In genomic region chr2:132139099-132139498, GRCm38 (mm10) we compare ENCODE assay signal across 19 mouse cellular contexts. TPM values are rescaled to one million over a fixed set of nuclear protein-coding genes. Genes with fewer than 3 reads are reported as not detected.
DNase-seq lines count a peak whose midpoint lies in the region; ATAC-seq and TF ChIP-seq lines count a peak whose summit lies in the region.
"Had no signal": no experiment of that assay in that cellular context is flagged by ENCODE, and none has a peak within 500 bp of the region (broad histone marks: within the 10 kb centered on the region; RNA-seq: fewer than 3 reads in every experiment).

No protein-coding gene starts in this region.

- peaks cover 43% of the 10 kb centered on the region; the same call in 1 of the 2 replicates for H3K79me2 ChIP-seq in liver, adult 2 months (ENCODE audit: control insufficient read depth, insufficient read depth, low read length)

- no peak overlapping the region for H3K4me3 ChIP-seq in cerebellum, adult 2 months (replicated peaks; ENCODE audit: insufficient read depth, low read depth, low read length)
- H3K4me3 ChIP-seq in liver, adult 2 months (ENCODE audit: insufficient read depth, low read depth, low read length): no peak overlapping the region
- H3K4me3 ChIP-seq in liver, embryonic 12.5 days: no peak overlapping the region
- no peak overlapping the region for H3K4me3 ChIP-seq in ES-Bruce4 (ENCODE audit: low read depth, low read length)
- H3K4me3 ChIP-seq: embryonic facial prominence, embryonic 13.5 days; forebrain, embryonic 10.5 days; limb, embryonic 12.5 days; lung, embryonic 15.5 days; stomach, embryonic 15.5 days had no signal

- WGBS in cerebellum, adult 2 months: 96% methylated on average over 2 of the region's 2 CpGs
- WGBS in liver, adult 2 months: 100% methylated on average over 2 of the region's 2 CpGs
- 76% methylated on average over 2 of the region's 2 CpGs for WGBS in liver, embryonic 12.5 days (ENCODE audit: insufficient replicate concordance)

- TF ChIP-seq EP300 in ES-Bruce4 (IDR thresholded peaks at IDR 0.05; ENCODE audit: insufficient read depth, low read depth, low read length): no peak

- H3K4me2 ChIP-seq in liver, embryonic 12.5 days: no peak overlapping the region
- H3K4me2 ChIP-seq: embryonic facial prominence, embryonic 13.5 days; hindbrain, embryonic 14.5 days; limb, embryonic 12.5 days; lung, embryonic 15.5 days; stomach, embryonic 15.5 days had no signal

- no peaks in the 10 kb centered on the region for H3K36me3 ChIP-seq in liver, adult 2 months (ENCODE audit: control insufficient read depth, insufficient read depth, low read length)
- peaks cover 4% of the 10 kb centered on the region; the same call in 1 of the 2 replicates for H3K36me3 ChIP-seq in liver, embryonic 12.5 days
- H3K36me3 ChIP-seq in ES-Bruce4 (ENCODE audit: control insufficient read depth, insufficient read depth, low read length, poor library complexity, severe bottlenecking): no peaks in the 10 kb centered on the region
- H3K36me3 ChIP-seq: lung, embryonic 15.5 days; stomach, embryonic 15.5 days had no signal

- TF ChIP-seq CTCF in cerebellum, adult 2 months (IDR thresholded peaks at IDR 0.05; ENCODE audit: borderline replicate concordance, insufficient read depth, low read depth, low read length): peak; percentile 15; the same call in 1 of the 2 replicates
- 0 out of 2 replicates have a peak, but pooled peaks have one; percentile 21 for TF ChIP-seq CTCF in liver, adult 2 months (IDR thresholded peaks at IDR 0.05; ENCODE audit: low read depth, low read length)
- TF ChIP-seq CTCF in ES-Bruce4 (IDR thresholded peaks at IDR 0.05; ENCODE audit: low read depth, low read length): peak; percentile 32

- H3K27me3 ChIP-seq in cerebellum, adult 2 months (ENCODE audit: control insufficient read depth, insufficient read depth, low read length): no peaks in the 10 kb centered on the region
- H3K27me3 ChIP-seq in liver, adult 2 months (ENCODE audit: control insufficient read depth, insufficient read depth, low read length): no peaks in the 10 kb centered on the region
- H3K27me3 ChIP-seq in liver, embryonic 12.5 days (replicated peaks): 0 out of 2 replicates have a peak, but pooled peaks cover under 1% of the 10 kb centered on the region
- H3K27me3 ChIP-seq in ES-Bruce4 (ENCODE audit: control insufficient read depth, insufficient read depth, low read length, poor library complexity, severe bottlenecking): no peaks in the 10 kb centered on the region
- H3K27me3 ChIP-seq: embryonic facial prominence, embryonic 13.5 days; limb, embryonic 12.5 days; lung, embryonic 15.5 days; stomach, embryonic 15.5 days had no signal

- ATAC-seq in liver, embryonic 12.5 days: no peak
- peak; percentile 45 for ATAC-seq in megakaryocyte progenitor cell, adult 5-6 weeks (replicated peaks; ENCODE audit: poor library complexity)

- H3K4me1 ChIP-seq in cerebellum, adult 2 months (ENCODE audit: control insufficient read depth, insufficient read depth, low read length): no peaks in the 10 kb centered on the region
- H3K4me1 ChIP-seq in liver, adult 2 months (ENCODE audit: control insufficient read depth, insufficient read depth, low read length): peaks cover 14% of the 10 kb centered on the region
- peaks cover 13% of the 10 kb centered on the region for H3K4me1 ChIP-seq in liver, embryonic 12.5 days
- H3K4me1 ChIP-seq in ES-Bruce4 (ENCODE audit: control insufficient read depth, insufficient read depth, low read length): peaks cover 6% of the 10 kb centered on the region

- no peak for TF ChIP-seq POLR2A in cerebellum, adult 2 months (IDR thresholded peaks at IDR 0.05; ENCODE audit: borderline replicate concordance, insufficient read depth, low read length)
- no peak for TF ChIP-seq POLR2A in liver, adult 2 months (IDR thresholded peaks at IDR 0.05; ENCODE audit: extremely low read depth, insufficient read depth, low read length)
- no peak for TF ChIP-seq POLR2A in ES-Bruce4 (IDR thresholded peaks at IDR 0.05; ENCODE audit: insufficient read depth, low read length)

- DNase-seq in cerebellum, adult 2 months: no peak
- no peak for DNase-seq in cerebellum, adult 11 months
- no peak for DNase-seq in liver, adult 2 months (ENCODE audit: extremely low read depth, low read depth, low spot score)
- no peak for DNase-seq in spleen, postnatal 10 days (ENCODE audit: low spot score in 2 of 2)
- DNase-seq in embryo, embryonic 11 days: no peak
- DNase-seq: adrenal gland, postnatal 10 days; cerebellum, postnatal 36 days; kidney, adult 18-20 months; right cerebral cortex, postnatal 4 days had no signal

- no peaks in the 10 kb centered on the region for H3K9me3 ChIP-seq in liver, embryonic 12.5 days (replicated peaks)
- no peaks in the 10 kb centered on the region for H3K9me3 ChIP-seq in ES-Bruce4 (replicated peaks; ENCODE audit: control insufficient read depth, insufficient read depth, low read length, poor library complexity, severe bottlenecking)
- H3K9me3 ChIP-seq: embryonic facial prominence, embryonic 13.5 days; forebrain, embryonic 10.5 days; G1E; limb, embryonic 12.5 days; lung, embryonic 15.5 days; stomach, embryonic 15.5 days had no signal

- H3K9ac ChIP-seq in liver, adult 2 months (ENCODE audit: low read depth, low read length): no peak overlapping the region
- H3K9ac ChIP-seq in liver, embryonic 12.5 days: no peak overlapping the region
- H3K9ac ChIP-seq in ES-Bruce4 (ENCODE audit: low read depth, poor library complexity, severe bottlenecking): no peak overlapping the region
- H3K9ac ChIP-seq: embryonic facial prominence, embryonic 13.5 days; hindbrain, embryonic 14.5 days; limb, embryonic 12.5 days; lung, embryonic 15.5 days; stomach, embryonic 15.5 days had no signal

- no peak overlapping the region for H3K27ac ChIP-seq in cerebellum, adult 2 months (ENCODE audit: insufficient read depth, low read length)
- H3K27ac ChIP-seq in liver, adult 2 months (replicated peaks; ENCODE audit: insufficient read depth, low read depth, low read length): no peak overlapping the region
- H3K27ac ChIP-seq in liver, embryonic 12.5 days: no peak overlapping the region
- H3K27ac ChIP-seq in ES-Bruce4 (ENCODE audit: insufficient read depth, low read length): no peak overlapping the region
- H3K27ac ChIP-seq: embryonic facial prominence, embryonic 13.5 days; forebrain, embryonic 10.5 days; hindbrain, embryonic 14.5 days; limb, embryonic 12.5 days; lung, embryonic 15.5 days; stomach, embryonic 15.5 days had no signal

RNA-seq across cellular contexts. Expression of gene Slc23a2, which starts 5.8 kb away (rescaled TPM):
- polyA plus RNA-seq in cerebellum, adult 2 months (2012; rRNA removed): 68.6 and 76.9 TPM in 2 replicates
- total RNA-seq in liver, adult 2 months (2014; rRNA removed): 14.8 and 20.5 TPM in 2 replicates
- polyA plus RNA-seq in liver, adult 2 months (2012; rRNA removed): 7.0 and 12.7 TPM in 2 replicates
- 3.0 and 5.1 TPM in 2 replicates for polyA plus RNA-seq in liver, embryonic 12.5 days (2016; fragmentation: Nextera tagmentation; extraction: Ambion mirVana)
- polyA plus RNA-seq in ES-Bruce4 (2011; ENCODE audit: insufficient read depth, insufficient read length, low read depth, missing spikeins): 15.5 and 20.8 TPM in 2 replicates
- total RNA-seq in megakaryocyte progenitor cell, adult 5-6 weeks (2015): 5.4 and 6.7 TPM in 2 replicates
- 7.4 and 25.7 TPM in 2 replicates for total RNA-seq in megakaryocyte progenitor cell, adult 5-6 weeks (2017)
